Mouse (Mus musculus): ENCODE measurements around the gene Opalin. TPM values are rescaled to one million over a fixed set of nuclear protein-coding genes. Genes with fewer than 3 reads are reported as not detected.

Gene Opalin
- polyA plus RNA-seq, 1 experiment from 2014 or later = not detected

DNA sequence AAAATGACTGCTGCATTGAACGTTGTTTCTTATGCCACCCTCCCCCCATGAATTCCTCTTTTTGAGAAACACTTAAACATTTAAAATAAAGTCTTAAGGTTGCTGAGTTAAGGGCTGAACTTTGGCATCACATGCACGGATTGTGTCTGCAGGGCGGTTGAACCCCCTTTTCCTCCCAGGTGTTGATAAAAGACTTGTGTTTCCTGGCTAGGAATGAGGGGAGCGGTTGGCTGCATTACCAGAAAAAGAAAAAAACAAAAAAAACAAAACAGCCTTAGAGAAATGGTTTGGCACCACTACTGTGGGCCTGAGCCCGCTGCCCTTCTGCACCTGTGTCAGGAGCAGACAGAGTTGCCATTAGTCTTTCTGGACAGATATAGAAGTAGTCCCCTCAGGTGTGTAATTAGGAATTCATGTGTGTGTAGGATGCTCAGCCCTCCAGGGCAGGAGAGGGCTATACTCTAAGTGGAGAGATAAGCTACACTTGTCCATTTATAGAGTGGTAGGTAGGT, 57.7 kb downstream of the Opalin start:
- Histone ChIP-seq H3K4me1 (replicated peaks; ENCODE audit: control insufficient read depth, insufficient read depth, low read length) (0 out of 2 replicates have a peak, but pooled peaks cover 4% of the 10 kb centered on the region), H3K4me3 (ENCODE audit: low read depth, low read length) (no peak overlapping the region), H3K27me3 (replicated peaks; ENCODE audit: control insufficient read depth, insufficient read depth, low read length) (no peaks in the 10 kb centered on the region), H3K4me2 (ENCODE audit: low read length) (no peak overlapping the region), H3K9me3 (ENCODE audit: control insufficient read depth, low read length) (no peaks in the 10 kb centered on the region), H3K27ac (ENCODE audit: low read depth) (no peak overlapping the region), H3K36me3 (ENCODE audit: control insufficient read depth, insufficient read depth, low read length) (no peaks in the 10 kb centered on the region), H3K9ac (ENCODE audit: low read length) (no peak overlapping the region)
- WGBS = 75% methylated on average over 5 of the region's 5 CpGs
- DNase-seq (ENCODE audit: low spot score) (no peak), ATAC-seq (replicated peaks; ENCODE audit: low FRiP score, low TSS enrichment, low read depth) (no peak)

DNA sequence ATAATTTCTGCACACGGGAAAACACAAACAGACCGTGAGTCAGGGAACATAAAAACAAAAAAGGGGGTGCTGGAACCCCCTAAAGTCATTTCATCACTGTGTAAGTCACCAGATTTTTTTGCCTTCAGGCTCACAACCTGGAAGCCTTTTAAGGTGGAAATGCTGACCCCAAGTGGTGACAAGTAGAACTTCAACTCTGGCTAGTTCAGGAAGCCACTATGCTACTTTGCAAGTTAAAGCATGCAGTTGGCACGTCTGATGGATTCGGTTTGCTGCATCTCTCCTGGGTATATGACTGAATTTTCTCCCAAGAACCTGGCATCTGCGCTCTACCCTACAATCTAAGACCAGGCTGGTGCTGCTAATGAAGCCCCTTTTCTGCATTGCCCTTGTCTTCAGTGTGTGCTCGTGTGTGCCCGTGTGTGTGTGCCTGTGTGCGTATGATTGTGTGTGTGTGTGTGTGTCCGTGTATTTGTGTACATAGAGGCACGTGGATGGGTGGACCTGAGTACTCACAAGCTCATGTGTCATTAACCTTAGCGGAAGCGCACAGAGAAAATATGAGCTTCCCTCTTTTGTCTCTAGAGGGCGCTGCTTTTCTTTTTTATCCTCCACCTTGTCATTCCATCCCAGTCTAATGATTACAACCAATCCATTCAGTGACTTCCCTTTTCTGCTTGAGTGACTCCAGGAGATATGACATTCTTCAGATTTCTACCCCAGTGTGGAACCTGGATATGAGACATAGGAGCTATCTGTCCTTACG, 60.8 kb downstream of the Opalin start:
- H3K36me3 ChIP-seq (ENCODE audit: control insufficient read depth, insufficient read depth, low read length) = no peaks in the 10 kb centered on the region
- 18% methylated on average over 14 of the region's 14 CpGs for WGBS
- peak overlapping the region; percentile 46 for H3K4me2 ChIP-seq (ENCODE audit: low read length)
- ATAC-seq (replicated peaks; ENCODE audit: low FRiP score, low TSS enrichment, low read depth) (no peak), DNase-seq (ENCODE audit: low spot score) (peak; percentile 61)
- no peak overlapping the region for H3K9ac ChIP-seq (ENCODE audit: low read length)
- no peak overlapping the region for H3K4me3 ChIP-seq (ENCODE audit: low read depth, low read length)
- no peaks in the 10 kb centered on the region for H3K27me3 ChIP-seq (replicated peaks; ENCODE audit: control insufficient read depth, insufficient read depth, low read length)
- H3K27ac ChIP-seq (ENCODE audit: low read depth) = no peak overlapping the region
- 0 out of 2 replicates have a peak, but pooled peaks cover 11% of the 10 kb centered on the region for H3K4me1 ChIP-seq (replicated peaks; ENCODE audit: control insufficient read depth, insufficient read depth, low read length)
- no peaks in the 10 kb centered on the region for H3K9me3 ChIP-seq (ENCODE audit: control insufficient read depth, low read length)

DNA sequence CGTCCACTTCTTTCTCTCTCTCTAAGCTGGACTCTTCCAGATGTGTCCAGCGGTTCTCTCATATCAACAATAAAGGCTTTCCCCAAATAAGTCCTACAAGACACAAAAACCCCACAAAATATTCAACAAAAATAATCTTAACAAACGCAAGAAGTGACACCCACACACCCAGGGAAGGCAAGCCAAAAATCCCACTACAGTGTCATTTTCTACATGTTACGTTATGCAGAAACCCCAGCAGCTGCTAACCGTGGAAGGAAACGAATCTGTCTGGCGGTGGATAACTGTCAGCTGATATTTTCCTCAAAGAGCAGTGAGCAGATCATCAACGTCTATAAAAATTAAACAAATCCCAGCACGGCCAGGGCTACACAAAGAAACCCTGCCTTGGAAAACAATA, 62.9 kb downstream of the Opalin start:
- Histone ChIP-seq H3K27ac (ENCODE audit: low read depth) (no peak overlapping the region), H3K4me1 (replicated peaks; ENCODE audit: control insufficient read depth, insufficient read depth, low read length) (0 out of 2 replicates have a peak, but pooled peaks cover 11% of the 10 kb centered on the region), H3K9ac (ENCODE audit: low read length) (no peak overlapping the region), H3K9me3 (ENCODE audit: control insufficient read depth, low read length) (no peaks in the 10 kb centered on the region), H3K36me3 (ENCODE audit: control insufficient read depth, insufficient read depth, low read length) (no peaks in the 10 kb centered on the region), H3K4me2 (ENCODE audit: low read length) (peak overlapping the region; percentile 11; the same call in 1 of the 2 replicates), H3K4me3 (ENCODE audit: low read depth, low read length) (no peak overlapping the region), H3K27me3 (replicated peaks; ENCODE audit: control insufficient read depth, insufficient read depth, low read length) (no peaks in the 10 kb centered on the region)
- DNase-seq (ENCODE audit: low spot score) = no peak
- 21% methylated on average over 9 of the region's 9 CpGs for WGBS
- ATAC-seq (replicated peaks; ENCODE audit: low FRiP score, low TSS enrichment, low read depth) = no peak

DNA sequence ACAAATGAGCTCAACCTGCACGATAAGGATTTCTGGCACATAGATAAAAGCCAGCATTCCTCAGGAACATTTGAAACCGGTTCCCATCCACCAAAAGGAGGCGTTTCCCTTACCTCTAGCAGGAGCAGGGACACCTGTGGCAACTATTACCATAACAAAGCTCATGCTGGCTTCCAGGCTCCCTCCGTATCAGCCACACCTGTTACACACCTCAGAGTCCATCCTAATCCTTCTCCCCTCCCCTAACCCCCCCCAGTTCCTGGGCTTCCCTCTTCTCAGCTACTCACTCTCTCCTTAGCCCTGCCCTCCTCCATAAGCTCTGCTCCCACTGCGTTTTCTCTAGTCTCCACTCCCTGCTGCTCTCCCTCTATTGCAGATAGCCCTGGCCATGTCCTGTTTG, 63.3 kb downstream of the Opalin start:
- H3K4me3 ChIP-seq (ENCODE audit: low read depth, low read length) = no peak overlapping the region
- H3K4me1 ChIP-seq (replicated peaks; ENCODE audit: control insufficient read depth, insufficient read depth, low read length) = 0 out of 2 replicates have a peak, but pooled peaks cover 11% of the 10 kb centered on the region
- H3K36me3 ChIP-seq (ENCODE audit: control insufficient read depth, insufficient read depth, low read length) = no peaks in the 10 kb centered on the region
- H3K9ac ChIP-seq (ENCODE audit: low read length) = no peak overlapping the region
- ATAC-seq (replicated peaks; ENCODE audit: low FRiP score, low TSS enrichment, low read depth) (peak; percentile 76), DNase-seq (ENCODE audit: low spot score) (no peak)
- no peaks in the 10 kb centered on the region for H3K9me3 ChIP-seq (ENCODE audit: control insufficient read depth, low read length)
- H3K27me3 ChIP-seq (replicated peaks; ENCODE audit: control insufficient read depth, insufficient read depth, low read length) = no peaks in the 10 kb centered on the region
- 4% methylated on average over 5 of the region's 5 CpGs for WGBS
- no peak overlapping the region for H3K27ac ChIP-seq (ENCODE audit: low read depth)
- H3K4me2 ChIP-seq (ENCODE audit: low read length) = peak overlapping the region; percentile 11; the same call in 1 of the 2 replicates

Other genes starting within 250 kb of the Opalin start
- 10.3 and 11.4 TPM in 2 replicates for gene Ccnj, start 245.8 kb downstream of the Opalin start, polyA plus RNA-seq (2014; fragmentation: Nextera tagmentation; extraction: Ambion mirVana)
- gene Zfp518a, start 182.4 kb downstream of the Opalin start, polyA plus RNA-seq (2014; fragmentation: Nextera tagmentation; extraction: Ambion mirVana) = 15.9 and 16.4 TPM in 2 replicates
- 17.8 and 21.5 TPM in 2 replicates for gene Blnk, start 82.6 kb downstream of the Opalin start, polyA plus RNA-seq (2014; fragmentation: Nextera tagmentation; extraction: Ambion mirVana)
- not detected in 2 replicates for gene Dntt, start 47.8 kb downstream of the Opalin start, polyA plus RNA-seq (2014; fragmentation: Nextera tagmentation; extraction: Ambion mirVana)
- gene Tll2, start 129.7 kb upstream of the Opalin start, polyA plus RNA-seq (2014; fragmentation: Nextera tagmentation; extraction: Ambion mirVana) = not detected in 2 replicates
- gene Tm9sf3, start 186.9 kb upstream of the Opalin start, polyA plus RNA-seq (2014; fragmentation: Nextera tagmentation; extraction: Ambion mirVana) = 151 and 154 TPM in 2 replicates